Mouse (Mus musculus): Measurements from ENCODE around the gene Gm13271.
A peak's percentile ranks its signal among the peaks of the same experiment; 100 is the strongest.

DNA sequence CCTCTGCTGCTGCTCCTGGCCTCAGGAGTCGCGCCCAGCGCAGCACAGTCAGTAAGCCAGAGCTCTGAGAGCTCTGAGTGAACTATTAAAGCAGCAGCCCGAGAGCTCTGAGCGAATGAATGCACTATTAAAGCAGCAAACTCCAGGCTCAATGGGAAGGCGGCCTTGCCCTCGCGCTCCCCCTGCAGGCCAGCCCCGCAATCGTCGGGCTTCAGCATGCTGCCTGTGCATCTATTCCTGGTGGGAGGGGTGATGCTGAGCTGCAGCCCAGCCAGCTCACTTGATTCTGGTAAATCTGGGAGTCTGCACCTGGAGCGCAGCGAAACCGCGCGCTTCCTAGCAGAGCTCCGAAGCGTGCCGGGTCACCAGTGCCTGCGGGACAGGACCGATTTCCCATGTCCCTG, 3.0 kb downstream of the Gm13271 start:
- TF ChIP-seq CTCF (IDR thresholded peaks at IDR 0.05; ENCODE audit: extremely low read depth, insufficient read depth, low read length) (peak; percentile 67), POLR2A (IDR thresholded peaks at IDR 0.05; ENCODE audit: extremely low read depth, insufficient read depth, low read length) (peak; percentile 16; the same call in 1 of the 2 replicates)
